Comparison of ENCODE assay signal across 10 mouse cellular contexts in the genomic region with DNA sequence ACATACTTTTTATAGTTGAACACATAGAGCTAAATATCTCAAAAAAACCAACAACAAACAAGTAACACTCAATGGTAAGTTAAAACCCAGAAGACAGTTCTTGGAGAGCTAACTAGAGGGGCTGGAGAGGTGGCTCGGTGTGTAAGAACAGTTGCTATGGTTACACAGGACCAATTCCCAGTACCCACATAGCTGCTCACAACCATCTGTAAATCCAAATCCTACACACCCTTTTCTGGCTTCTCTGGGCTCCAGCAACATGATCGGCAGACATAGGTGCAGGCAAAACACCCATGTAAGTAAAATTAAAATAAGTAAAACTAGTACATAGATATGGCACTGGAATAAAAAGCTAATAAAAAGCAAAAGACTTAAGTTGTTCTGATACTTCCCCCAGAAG.
"Had no signal": no experiment of that assay in that cellular context is flagged by ENCODE, and none has a peak within 500 bp of the region (broad histone marks: within the 10 kb centered on the region; RNA-seq: fewer than 3 reads in every experiment).

No protein-coding gene starts in this region.

- DNase-seq: kidney, adult 11 months; kidney, adult 8-10 months; kidney, postnatal 10 days; kidney, postnatal 36 days; lung, adult 18-20 months; lung, postnatal 10 days; lung, postnatal 36 days; thymus, adult 18-20 months; thymus, postnatal 36 days had no signal

- ATAC-seq: midbrain, embryonic 15.5 days had no signal
